Mouse (Mus musculus) thymus, adult 2 months (tissue): ENCODE measurements around the gene Emg1. TPM values are rescaled to one million over a fixed set of nuclear protein-coding genes. Genes with fewer than 3 reads are reported as not detected.

ENCODE experiments used
- DNase-seq: peaks from one replicate; pipeline ENCODE4 v3.0.0; 2021
- H3K27ac ChIP-seq: fragments of 200-500 bp; 2 replicates; pipeline ENCODE4 v1.5.1; 2012; ENCODE audit warnings: low read length, control low read depth; ENCODE audit not compliant: control insufficient read depth, insufficient read depth
- H3K27me3 ChIP-seq: fragments of 200-500 bp; 2 replicates; pipeline ENCODE4 v1.6.1; 2012; ENCODE audit warnings: mild to moderate bottlenecking, low read length, moderate library complexity, mixed read lengths; ENCODE audit not compliant: control insufficient read depth, insufficient read depth
- H3K36me3 ChIP-seq: fragments of 200-500 bp; 2 replicates; pipeline ENCODE4 v1.6.1; 2012; ENCODE audit warnings: mild to moderate bottlenecking, low read length, moderate library complexity; ENCODE audit not compliant: control insufficient read depth, insufficient read depth
- H3K4me1 ChIP-seq: fragments of 200-500 bp; replicated peaks from 2 replicates; pipeline ENCODE4 v1.6.1; 2012; ENCODE audit warnings: low read length; ENCODE audit not compliant: control insufficient read depth, insufficient read depth
- H3K4me3 ChIP-seq: fragments of 200-500 bp; 2 replicates; pipeline ENCODE4 v1.5.1; 2012; ENCODE audit warnings: mild to moderate bottlenecking, low read length, control low read depth, moderate library complexity; ENCODE audit not compliant: control insufficient read depth, insufficient read depth
- CTCF ChIP-seq: fragments of 200-500 bp; IDR thresholded peaks from 2 replicates; pipeline ENCODE4 v1.5.1; 2012; ENCODE audit warnings: mild to moderate bottlenecking, control low read depth, low read length, moderate library complexity, borderline replicate concordance; ENCODE audit not compliant: control insufficient read depth, poor library complexity, insufficient read depth; ENCODE audit errors: extremely low read depth
- POLR2A ChIP-seq: fragments of 200-500 bp; IDR thresholded peaks from 2 replicates; pipeline ENCODE4 v1.6.1; 2012; ENCODE audit warnings: mild to moderate bottlenecking, low read length, control low read depth, moderate library complexity; ENCODE audit not compliant: control insufficient read depth, poor library complexity, insufficient read depth; ENCODE audit errors: extremely low read depth
- WGBS: fragments of 180-500 bp; shearing (Covaris S2); methylation state at CpG from one replicate; pipeline ENCODE4 v1.1.7; 2018; 5-methylcytosine and 5-hydroxymethylcytosine counted together
- polyA plus RNA-seq: library from polyadenylated mRNA; depleted of rRNA; stranded (reverse); fragments of >200 nt; gene quantifications from 2 replicates; pipeline ENCODE4 v1.2.3, GENCODE M21; 2012; rRNA removed

The Emg1 gene
- polyA plus RNA-seq, 1 experiment, result 210 TPM

DNA sequence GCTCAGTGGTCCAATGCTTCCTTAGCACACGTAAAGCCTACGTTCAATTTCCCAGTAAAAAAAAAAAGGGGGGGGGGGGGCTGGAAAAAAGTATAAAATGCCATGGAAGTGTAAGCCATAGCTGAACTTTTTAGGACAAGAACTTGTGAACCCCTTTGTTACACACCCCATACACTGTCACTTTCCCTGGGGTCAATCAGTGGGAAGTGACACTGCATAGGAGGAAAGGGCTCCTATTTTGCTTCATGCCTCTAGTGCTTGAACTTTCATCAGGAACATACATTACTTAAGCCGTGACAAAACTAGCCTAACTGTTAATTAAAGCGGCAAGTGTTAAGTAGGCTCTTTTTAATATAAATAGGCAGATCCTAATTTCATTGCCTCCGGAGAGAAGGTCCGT is 50.0 kb downstream of the Emg1 start:
- Histone ChIP-seq H3K27ac (no peak overlapping the region), H3K36me3 (no peaks in the 10 kb centered on the region), H3K27me3 (no peaks in the 10 kb centered on the region), H3K4me1 (peaks cover 26% of the 10 kb centered on the region), H3K4me3 (peak overlapping the region; percentile 44)
- 43% methylated on average over 6 of the region's 6 CpGs for WGBS
- TF ChIP-seq POLR2A, result no peak
- no peak for TF ChIP-seq CTCF
- DNase-seq, result no peak

DNA sequence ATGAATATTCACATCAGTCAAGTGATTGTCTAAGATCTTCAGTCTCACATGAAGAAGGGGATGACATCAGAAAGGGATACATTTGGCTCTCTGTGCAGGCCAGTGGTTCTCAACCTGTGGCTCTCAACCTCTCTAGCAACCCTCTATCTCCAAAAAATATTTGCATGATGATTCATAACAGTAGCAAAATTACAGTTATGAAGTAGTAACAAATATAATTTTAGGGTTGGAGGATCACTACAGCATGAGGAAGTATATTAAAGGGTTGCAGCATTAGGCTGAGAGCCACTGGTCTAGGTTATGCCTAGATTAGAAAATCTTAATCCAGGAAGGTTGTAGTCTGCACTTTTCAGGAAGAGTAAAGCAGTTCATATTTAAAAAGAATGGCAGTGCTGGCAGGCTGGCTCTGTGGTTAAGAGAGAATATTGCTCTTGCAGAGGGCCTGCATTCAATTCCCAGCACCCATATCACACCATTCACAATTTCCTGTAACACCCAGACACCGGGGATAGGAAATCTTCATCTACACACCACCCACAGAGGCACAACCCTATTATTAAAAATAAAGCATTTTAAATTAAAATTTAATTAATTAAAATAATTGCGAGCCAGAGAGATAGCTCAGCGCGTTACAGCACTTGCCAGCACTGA is 50.7 kb downstream of the Emg1 start:
- H3K4me3 ChIP-seq, result no peak overlapping the region
- TF ChIP-seq POLR2A, result no peak
- TF ChIP-seq CTCF, result no peak
- H3K36me3 ChIP-seq, result no peaks in the 10 kb centered on the region
- no peaks in the 10 kb centered on the region for H3K27me3 ChIP-seq
- WGBS, result 99% methylated on average over 4 of the region's 4 CpGs
- no peak for DNase-seq
- H3K4me1 ChIP-seq, result peaks cover 26% of the 10 kb centered on the region
- no peak overlapping the region for H3K27ac ChIP-seq

DNA sequence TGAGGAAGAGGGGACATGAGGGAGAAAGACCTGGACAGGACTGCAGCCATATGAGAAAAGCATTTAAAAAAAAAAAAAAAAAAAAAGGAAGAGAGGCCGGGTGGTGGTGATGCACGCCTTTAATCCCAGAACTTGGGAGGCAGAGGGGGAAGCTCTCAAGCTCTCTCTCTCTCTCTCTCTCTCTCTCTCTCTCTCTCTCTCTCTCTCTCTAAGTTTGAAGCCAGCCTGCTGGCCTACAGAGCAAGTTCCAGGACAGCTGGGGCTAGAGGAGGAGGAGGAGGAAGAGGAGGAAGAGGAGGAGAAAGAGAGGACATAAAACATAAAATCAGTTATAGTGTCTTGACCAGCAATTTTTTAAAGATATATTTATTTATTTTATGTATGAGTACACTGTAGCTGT is 53.9 kb downstream of the Emg1 start:
- H3K4me3 ChIP-seq, result no peak overlapping the region
- H3K27me3 ChIP-seq, result no peaks in the 10 kb centered on the region
- no peak for DNase-seq
- TF ChIP-seq POLR2A, result no peak
- no peak for TF ChIP-seq CTCF
- H3K36me3 ChIP-seq, result no peaks in the 10 kb centered on the region
- 89% methylated on average over 1 of the region's 2 CpGs for WGBS
- no peak overlapping the region for H3K27ac ChIP-seq
- H3K4me1 ChIP-seq, result 0 out of 2 replicates have a peak, but pooled peaks cover 8% of the 10 kb centered on the region

DNA sequence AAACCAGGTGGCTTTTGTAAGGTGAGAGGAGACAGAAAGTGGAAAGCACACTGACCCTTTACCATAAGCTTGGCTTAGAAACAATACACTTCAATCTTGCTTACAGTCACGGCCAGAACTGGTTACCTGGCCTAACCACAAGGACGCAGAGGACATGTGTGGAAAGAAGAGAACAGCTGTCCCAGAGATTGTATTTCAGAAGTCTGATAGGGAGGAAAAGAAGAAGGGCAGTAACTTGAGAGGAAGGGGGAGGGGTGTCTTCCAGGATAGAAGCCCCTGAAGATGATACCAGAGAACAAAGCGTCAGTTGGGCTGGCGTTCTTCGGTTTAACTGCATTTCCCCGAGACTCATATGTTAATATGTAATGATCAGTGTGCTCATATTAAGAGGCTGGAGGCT is 56.1 kb downstream of the Emg1 start:
- Histone ChIP-seq H3K27ac (no peak overlapping the region), H3K36me3 (no peaks in the 10 kb centered on the region), H3K27me3 (no peaks in the 10 kb centered on the region), H3K4me1 (0 out of 2 replicates have a peak, but pooled peaks cover 6% of the 10 kb centered on the region), H3K4me3 (no peak overlapping the region)
- DNase-seq, result no peak
- no peak for TF ChIP-seq CTCF
- 37% methylated on average over 6 of the region's 6 CpGs for WGBS

Other genes with a start within 250 kb of the Emg1 start
- gene Clstn3, start 247.4 kb downstream of the Emg1 start, polyA plus RNA-seq, result 9.0 and 16.6 TPM in 2 replicates
- 1.2 and 1.5 TPM in 2 replicates for gene C1rl, start 219.1 kb downstream of the Emg1 start, polyA plus RNA-seq
- gene C1ra, start 199.8 kb downstream of the Emg1 start, polyA plus RNA-seq, result 9.9 and 11.3 TPM in 2 replicates
- gene C1s1, start 169.8 kb downstream of the Emg1 start, polyA plus RNA-seq, result 17.3 and 26.8 TPM in 2 replicates
- gene C1rb, start 141.9 kb downstream of the Emg1 start, polyA plus RNA-seq, result not detected in 2 replicates
- gene C1s2, start 76.1 kb downstream of the Emg1 start, polyA plus RNA-seq, result 0.08 and 0.13 TPM in 2 replicates
- gene Lpcat3, start 49.2 kb downstream of the Emg1 start, polyA plus RNA-seq, result 173 and 184 TPM in 2 replicates
- 150 and 171 TPM in 2 replicates for gene Phb2, start 158 bp upstream of the Emg1 start, polyA plus RNA-seq
- 210 and 212 TPM in 2 replicates for gene Ptpn6, start 26.5 kb upstream of the Emg1 start, polyA plus RNA-seq
- gene Grcc10, start 29.2 kb upstream of the Emg1 start, polyA plus RNA-seq, result 265 and 352 TPM in 2 replicates
- gene Gm45234, start 43.8 kb upstream of the Emg1 start, polyA plus RNA-seq, result not detected in 2 replicates
- gene Atn1, start 44.3 kb upstream of the Emg1 start, polyA plus RNA-seq, result 48.3 and 51.6 TPM in 2 replicates
- gene Eno2, start 57.5 kb upstream of the Emg1 start, polyA plus RNA-seq, result 10.2 and 12.9 TPM in 2 replicates
- gene Lrrc23, start 67.5 kb upstream of the Emg1 start, polyA plus RNA-seq, result 4.0 and 5.5 TPM in 2 replicates
- gene Spsb2, start 96.5 kb upstream of the Emg1 start, polyA plus RNA-seq, result 7.1 and 8.1 TPM in 2 replicates
- 171 and 181 TPM in 2 replicates for gene Tpi1, start 102.1 kb upstream of the Emg1 start, polyA plus RNA-seq
- gene Usp5, start 117.3 kb upstream of the Emg1 start, polyA plus RNA-seq, result 118 and 121 TPM in 2 replicates
- 202 and 248 TPM in 2 replicates for gene Cdca3, start 117.4 kb upstream of the Emg1 start, polyA plus RNA-seq
- 2.8 and 4.0 TPM in 2 replicates for gene Gnb3, start 128.1 kb upstream of the Emg1 start, polyA plus RNA-seq
- 20.1 and 26.8 TPM in 2 replicates for gene P3h3, start 145.6 kb upstream of the Emg1 start, polyA plus RNA-seq
- 136 and 138 TPM in 2 replicates for gene Gpr162, start 151.8 kb upstream of the Emg1 start, polyA plus RNA-seq
- gene Cd4, start 176.0 kb upstream of the Emg1 start, polyA plus RNA-seq, result 549 and 565 TPM in 2 replicates
- gene Lag3, start 199.5 kb upstream of the Emg1 start, polyA plus RNA-seq, result 27.7 and 30.1 TPM in 2 replicates
- gene Ptms, start 207.9 kb upstream of the Emg1 start, polyA plus RNA-seq, result 1,595 and 1,797 TPM in 2 replicates
- gene Mlf2, start 219.2 kb upstream of the Emg1 start, polyA plus RNA-seq, result 404 and 428 TPM in 2 replicates